Mouse (Mus musculus) hindbrain, embryonic 14.5 days (tissue): Measurements from ENCODE around the gene Abhd6. TPM values are rescaled to one million over a fixed set of nuclear protein-coding genes. Genes with fewer than 3 reads are reported as not detected.
A peak's percentile ranks its signal among the peaks of the same experiment; 100 is the strongest.

Source experiments
- ATAC-seq: fragments of 200-750 bp; cut with Nextera tagmentation; 2 replicates; pipeline ENCODE4 v1.8.0; 2017; ENCODE audit warnings: moderate number of reproducible peaks, mild to moderate bottlenecking, moderate TSS enrichment, moderate library complexity; ENCODE audit not compliant: low FRiP score
- DNase-seq: peaks from one replicate; pipeline ENCODE4 v3.0.0-alpha.2; 2015; ENCODE audit warnings: low spot score
- H3K27ac ChIP-seq: fragments of 300-500 bp; sonication (generic); 2 replicates; pipeline ENCODE4 v1.5.1; 2014; ENCODE audit warnings: mild to moderate bottlenecking, moderate library complexity
- H3K27me3 ChIP-seq: fragments of 300-500 bp; sonication (generic); 2 replicates; pipeline ENCODE4 v1.6.1; 2014; ENCODE audit warnings: mild to moderate bottlenecking, low read length, mixed read lengths; ENCODE audit not compliant: control insufficient read depth, insufficient read depth
- H3K36me3 ChIP-seq: fragments of 300-500 bp; sonication (generic); replicated peaks from 2 replicates; pipeline ENCODE4 v1.6.1; 2014; ENCODE audit not compliant: control insufficient read depth, insufficient read depth
- H3K4me1 ChIP-seq: fragments of 300-500 bp; sonication (generic); replicated peaks from 2 replicates; pipeline ENCODE4 v1.6.1; 2014; ENCODE audit warnings: antibody characterized with exemption, low read length, mixed read lengths; ENCODE audit not compliant: control insufficient read depth, insufficient read depth
- H3K4me2 ChIP-seq: fragments of 300-500 bp; sonication (generic); replicated peaks from 2 replicates; pipeline ENCODE4 v1.6.1; 2014; ENCODE audit warnings: mild to moderate bottlenecking, moderate library complexity
- H3K4me3 ChIP-seq: fragments of 300-500 bp; sonication (generic); replicated peaks from 2 replicates; pipeline ENCODE4 v1.5.1; 2014; ENCODE audit warnings: mild to moderate bottlenecking, low read length
- H3K9ac ChIP-seq: fragments of 300-500 bp; sonication (generic); 2 replicates; pipeline ENCODE4 v1.6.1; 2014
- H3K9me3 ChIP-seq: fragments of 300-500 bp; sonication (generic); 2 replicates; pipeline ENCODE4 v1.6.1; 2016; ENCODE audit warnings: low read length; ENCODE audit not compliant: control insufficient read depth
- WGBS: fragments of 180-500 bp; shearing (Covaris S2); extraction: QIAGEN DNeasy Blood & Tissue Kit; methylation state at CpG from one replicate; pipeline ENCODE4 v1.1.7; 2014; 5-methylcytosine and 5-hydroxymethylcytosine counted together
- polyA plus RNA-seq: library from polyadenylated mRNA; unstranded; fragments of >200 nt; fragmentation: Nextera tagmentation; extraction: Ambion mirVana; gene quantifications from 2 replicates; pipeline ENCODE4 v1.2.1, GENCODE M21; 2014

The Abhd6 gene
- polyA plus RNA-seq, 1 experiment from 2014 or later, result 35.7 TPM

DNA sequence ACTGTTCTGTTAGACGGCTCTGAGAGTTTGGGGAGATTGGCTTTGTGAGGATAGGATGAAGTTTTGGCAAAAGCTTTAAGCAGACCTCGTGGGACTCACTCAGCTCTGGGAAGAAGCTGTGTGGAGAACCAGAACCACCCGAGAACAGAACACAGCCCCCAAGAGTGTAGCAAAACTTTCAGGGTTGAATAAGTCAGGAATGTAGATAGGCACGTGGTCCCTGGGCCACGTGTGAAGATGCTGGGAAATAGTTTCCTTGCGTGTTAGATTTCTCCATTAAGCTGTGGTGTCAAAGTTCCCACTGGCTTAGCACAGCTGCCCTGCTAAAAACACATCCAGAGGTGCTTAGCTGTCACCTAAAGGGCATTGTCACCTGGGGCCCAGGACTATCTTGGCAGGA lies 10.5 kb upstream of the Abhd6 start:
- Histone ChIP-seq H3K27ac (no peak overlapping the region), H3K9me3 (no peaks in the 10 kb centered on the region), H3K27me3 (no peaks in the 10 kb centered on the region), H3K9ac (no peak overlapping the region), H3K4me1 (no peaks in the 10 kb centered on the region), H3K4me2 (no peak overlapping the region), H3K36me3 (no peaks in the 10 kb centered on the region), H3K4me3 (no peak overlapping the region)
- WGBS, result 78% methylated on average over 6 of the region's 6 CpGs
- no peak for ATAC-seq
- no peak for DNase-seq

DNA sequence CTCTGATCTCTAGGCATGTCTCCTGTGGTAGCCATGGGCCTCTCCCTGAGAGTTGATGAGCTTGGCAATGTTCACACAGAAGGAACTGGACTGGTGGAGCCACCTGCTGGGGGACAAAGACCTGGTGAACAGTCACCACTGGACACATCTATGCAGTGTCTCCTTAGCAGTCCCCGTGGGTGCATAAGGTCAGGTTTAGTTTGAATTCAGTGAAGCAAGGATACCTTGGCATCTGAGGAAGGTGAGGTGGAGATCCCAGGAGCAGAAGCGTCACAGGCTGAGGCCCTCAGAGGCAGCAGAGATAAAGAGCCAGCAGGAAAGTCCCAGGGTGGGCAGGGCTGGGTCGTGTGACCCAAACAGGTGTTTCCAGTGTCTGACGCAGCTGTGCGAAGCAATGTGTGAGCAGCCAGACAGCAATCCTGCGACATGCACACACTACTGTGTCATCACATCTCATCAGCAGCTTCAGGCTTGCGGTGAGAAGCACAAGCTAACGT lies 8.4 kb upstream of the Abhd6 start, which contains the start of gene Dnase1l3:
Gene Dnase1l3 (minus strand): TSS at position 303 of the 497 bp plus-strand sequence.
- 70% methylated on average over 8 of the region's 8 CpGs for WGBS
- Histone ChIP-seq H3K9me3 (no peaks in the 10 kb centered on the region), H3K4me3 (no peak within 1 kb of the TSS), H3K27ac (no peak within 1 kb of the TSS), H3K4me1 (no peaks in the 10 kb centered on the region), H3K9ac (no peak within 1 kb of the TSS), H3K27me3 (peaks cover 7% of the 10 kb centered on the region; the same call in 1 of the 2 replicates), H3K36me3 (no peaks in the 10 kb centered on the region), H3K4me2 (no peak within 1 kb of the TSS)
- DNase-seq (no peak), ATAC-seq (no peak)

GRCm38 (mm10) chr14:7997255-7997696 lies 5.4 kb upstream of the Abhd6 start:
- H3K36me3 ChIP-seq, result no peaks in the 10 kb centered on the region

DNA sequence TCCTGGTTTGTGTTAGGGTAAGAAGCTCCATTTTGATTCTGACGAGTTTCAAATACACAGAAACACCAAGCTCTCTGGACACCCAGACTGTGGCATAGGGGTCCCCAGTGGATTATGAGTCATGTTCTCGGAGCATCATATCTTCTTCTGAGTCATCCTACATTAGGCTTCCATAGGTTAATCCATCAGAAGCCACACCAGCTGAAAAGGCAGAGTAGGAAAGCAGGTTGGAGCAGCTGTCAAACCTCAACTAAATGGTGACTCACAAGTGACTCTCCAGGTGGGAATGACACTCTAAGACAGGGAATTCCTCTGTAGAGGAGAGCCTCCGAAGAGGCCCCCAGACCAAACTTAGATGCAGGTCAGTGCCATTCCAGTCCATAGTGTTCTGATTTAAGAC lies 3.7 kb upstream of the Abhd6 start:
- Histone ChIP-seq H3K4me1 (peaks cover 5% of the 10 kb centered on the region), H3K36me3 (no peaks in the 10 kb centered on the region), H3K27me3 (peaks cover 32% of the 10 kb centered on the region), H3K27ac (no peak overlapping the region), H3K9ac (no peak overlapping the region), H3K4me3 (no peak overlapping the region), H3K9me3 (no peaks in the 10 kb centered on the region), H3K4me2 (no peak overlapping the region)
- no peak for ATAC-seq
- DNase-seq, result no peak
- WGBS, result 84% methylated on average over 3 of the region's 3 CpGs

More at GRCm38 (mm10) chr14:7997255-7997696, 5.4 kb upstream of the Abhd6 start:
- Histone ChIP-seq H3K27me3 (peaks cover 32% of the 10 kb centered on the region), H3K9me3 (no peaks in the 10 kb centered on the region), H3K4me1 (no peaks in the 10 kb centered on the region), H3K4me2 (peak overlapping the region; percentile 47), H3K27ac (no peak overlapping the region), H3K4me3 (0 out of 2 replicates have a peak overlapping the region, but pooled peaks have one; percentile 7), H3K9ac (peak overlapping the region; percentile 34; the same call in 1 of the 2 replicates)
- DNase-seq (peak; percentile 83), ATAC-seq (peak; percentile 69; the same call in 1 of the 2 replicates)
- 3% methylated on average over 15 of the region's 15 CpGs for WGBS

DNA sequence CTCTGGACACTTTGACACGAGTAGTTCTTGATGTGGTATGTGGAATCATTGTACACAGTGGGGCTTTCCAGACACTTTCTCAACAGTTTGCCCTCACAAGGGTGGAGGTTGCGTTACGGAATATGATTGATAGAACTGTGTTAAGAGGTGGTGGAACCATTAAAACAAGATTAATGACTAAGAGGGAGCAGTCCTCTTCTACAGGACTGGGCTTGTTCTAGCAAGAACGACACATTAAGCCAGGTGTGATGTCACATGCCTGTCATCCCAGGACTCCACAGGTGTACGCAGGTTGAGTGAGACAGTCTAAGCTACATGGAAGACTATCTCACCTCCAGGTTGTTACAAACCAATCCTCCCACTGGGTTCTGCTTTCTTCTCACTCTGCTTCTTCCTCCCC lies 3.3 kb upstream of the Abhd6 start:
- ATAC-seq, result no peak
- 86% methylated on average over 5 of the region's 5 CpGs for WGBS

GRCm38 (mm10) chr14:8000247-8000646 lies 2.5 kb upstream of the Abhd6 start:
- H3K4me1 ChIP-seq, result peaks cover 10% of the 10 kb centered on the region
- no peak overlapping the region for H3K27ac ChIP-seq
- 86% methylated on average over 5 of the region's 5 CpGs for WGBS
- peaks cover 32% of the 10 kb centered on the region for H3K27me3 ChIP-seq
- DNase-seq, result no peak
- ATAC-seq, result no peak
- no peak overlapping the region for H3K9ac ChIP-seq
- H3K36me3 ChIP-seq, result no peaks in the 10 kb centered on the region
- no peaks in the 10 kb centered on the region for H3K9me3 ChIP-seq
- no peak overlapping the region for H3K4me3 ChIP-seq
- H3K4me2 ChIP-seq, result no peak overlapping the region

More for the DNA sequence above, 3.3 kb upstream of the Abhd6 start:
- no peak overlapping the region for H3K9ac ChIP-seq
- H3K4me1 ChIP-seq, result peaks cover 9% of the 10 kb centered on the region
- H3K27me3 ChIP-seq, result peaks cover 32% of the 10 kb centered on the region
- no peak overlapping the region for H3K4me3 ChIP-seq
- H3K36me3 ChIP-seq, result no peaks in the 10 kb centered on the region
- no peaks in the 10 kb centered on the region for H3K9me3 ChIP-seq
- no peak overlapping the region for H3K27ac ChIP-seq
- DNase-seq, result no peak
- H3K4me2 ChIP-seq, result no peak overlapping the region

DNA sequence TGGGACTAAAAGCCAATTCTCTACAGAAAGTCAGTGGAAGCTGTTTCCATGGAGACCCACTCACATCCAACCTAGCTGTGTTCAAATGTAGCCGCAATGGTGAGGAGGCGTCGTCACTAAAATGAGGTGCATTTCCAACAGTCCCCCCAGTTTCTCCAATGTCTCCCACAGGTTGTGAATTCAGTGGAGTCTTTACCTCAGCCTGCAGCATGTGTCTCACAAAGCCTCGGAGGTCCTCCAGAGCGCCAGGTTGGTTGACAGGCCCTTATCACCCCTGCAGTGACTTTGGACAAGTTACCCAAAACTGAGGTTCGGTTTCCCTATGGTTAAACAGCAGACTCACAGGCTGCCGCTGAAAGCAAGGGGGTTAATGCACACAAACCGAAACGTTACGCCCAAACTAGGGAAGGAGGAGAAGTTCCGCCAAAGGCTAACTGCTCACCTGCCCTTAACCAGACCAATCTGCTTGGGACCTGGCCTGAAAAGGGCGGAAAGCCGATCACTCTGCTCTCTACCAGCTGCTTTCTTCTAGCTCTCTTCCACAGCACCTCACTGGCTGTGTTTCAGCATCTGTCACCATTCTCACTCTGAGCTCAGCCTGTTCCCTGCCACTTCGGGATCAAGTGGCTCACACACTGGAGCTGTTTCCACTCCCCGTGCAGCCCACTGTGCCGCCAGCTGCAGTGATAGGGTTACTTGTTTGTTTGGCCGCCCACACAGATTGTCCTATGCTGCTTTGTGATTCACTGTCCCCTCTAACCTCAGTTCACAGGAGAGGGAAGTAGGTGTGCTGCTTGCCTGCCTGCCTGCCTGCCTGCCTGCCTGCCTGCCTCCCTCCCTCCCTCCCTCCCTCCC lies 1.6 kb upstream of the Abhd6 start:
- Histone ChIP-seq H3K36me3 (no peaks in the 10 kb centered on the region), H3K9me3 (no peaks in the 10 kb centered on the region), H3K4me2 (no peak overlapping the region), H3K4me1 (peaks cover 10% of the 10 kb centered on the region), H3K27ac (no peak overlapping the region), H3K4me3 (no peak overlapping the region), H3K27me3 (peaks cover 32% of the 10 kb centered on the region), H3K9ac (no peak overlapping the region)
- no peak for DNase-seq
- WGBS, result 24% methylated on average over 17 of the region's 17 CpGs
- ATAC-seq, result no peak

DNA sequence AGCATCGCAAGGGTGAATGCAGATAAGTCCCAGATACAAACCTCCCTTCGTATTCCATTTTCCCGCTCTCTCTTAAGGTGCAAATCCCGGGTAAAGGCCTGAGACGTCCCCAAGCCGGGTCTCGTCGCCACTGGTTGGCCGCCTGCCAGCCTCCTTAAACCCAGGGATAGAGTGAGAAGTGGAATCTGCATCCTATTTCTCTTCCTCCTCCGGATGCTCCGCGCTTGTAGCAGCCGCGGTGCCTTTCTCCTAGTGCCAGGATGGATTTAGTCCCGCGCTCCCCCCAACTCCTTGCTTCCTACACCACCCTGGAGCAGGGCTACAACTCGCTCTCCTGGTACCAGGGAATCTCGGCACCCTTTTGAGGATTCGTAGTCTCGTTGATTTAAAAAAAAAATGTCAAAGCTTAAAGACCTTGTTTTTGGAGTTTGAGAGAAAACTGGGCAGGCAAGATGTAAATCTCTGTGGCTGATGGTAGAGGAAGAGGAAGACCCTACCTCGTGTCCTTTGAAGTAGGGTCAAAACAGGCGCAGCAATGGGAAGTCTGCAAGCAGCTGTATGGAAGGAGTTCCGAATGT lies 480 bp downstream of the Abhd6 start:
- peak; percentile 74 for ATAC-seq
- no peaks in the 10 kb centered on the region for H3K9me3 ChIP-seq
- H3K27me3 ChIP-seq, result peaks cover 32% of the 10 kb centered on the region
- H3K4me1 ChIP-seq, result peaks cover 10% of the 10 kb centered on the region
- 1% methylated on average over 23 of the region's 23 CpGs for WGBS
- peak; percentile 74 for DNase-seq
- H3K36me3 ChIP-seq, result no peaks in the 10 kb centered on the region
- H3K9ac ChIP-seq, result peak overlapping the region; percentile 64
- H3K27ac ChIP-seq, result peak overlapping the region; percentile 76
- peak overlapping the region; percentile 60 for H3K4me3 ChIP-seq
- peak overlapping the region; percentile 58 for H3K4me2 ChIP-seq
